In the genomic region with DNA sequence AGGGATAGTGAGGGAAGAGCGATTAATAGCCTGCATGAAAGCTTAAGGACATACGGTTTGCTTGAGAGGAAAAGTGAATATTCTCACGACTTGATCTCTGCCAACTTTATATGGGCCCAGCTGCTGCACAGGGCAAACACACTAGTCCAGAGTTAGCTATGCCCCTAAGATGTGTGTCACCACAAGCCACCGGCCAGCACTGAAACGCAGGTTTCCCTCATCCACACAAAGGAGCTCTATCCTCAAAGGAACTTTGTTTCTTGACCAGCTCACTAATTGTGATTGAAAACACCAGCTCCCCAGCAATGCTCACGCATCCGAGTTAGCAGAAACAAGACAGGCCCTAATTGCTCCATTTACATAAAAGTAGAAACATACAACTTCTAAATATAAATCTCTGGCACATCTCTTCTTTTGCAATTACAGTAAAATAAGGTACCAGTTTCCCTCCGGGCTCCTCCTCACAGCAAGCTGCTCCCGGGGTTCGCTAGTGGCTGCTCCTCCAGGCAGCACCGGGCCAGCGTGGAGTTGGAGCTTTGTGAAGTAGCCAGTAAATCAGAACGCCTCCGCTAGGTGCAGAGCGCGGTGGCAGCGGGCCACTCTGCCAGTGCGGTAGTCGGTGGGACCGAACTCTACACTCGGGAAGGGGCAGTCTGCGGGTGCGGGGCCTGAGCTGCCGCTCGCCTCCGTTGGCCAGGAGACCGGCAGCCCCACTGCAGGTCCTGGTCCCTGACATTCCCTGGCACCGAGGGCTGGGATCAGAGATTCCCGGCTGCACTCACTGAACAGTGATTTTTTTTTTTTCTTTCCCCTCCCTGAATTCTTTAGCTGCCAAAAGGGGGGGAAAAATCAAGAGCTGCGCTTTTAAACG, we compare ENCODE assay signal across 8 mouse cellular contexts. TPM values are rescaled to one million over a fixed set of nuclear protein-coding genes. Genes with fewer than 3 reads are reported as not detected.
DNase-seq lines count a peak whose midpoint lies in the region; ATAC-seq and TF ChIP-seq lines count a peak whose summit lies in the region.

TSS of gene Inhba (plus strand) at position 480 of the 871 bp plus-strand sequence.

- no peaks in the 10 kb centered on the region for H3K9me3 ChIP-seq in intestine, embryonic 15.5 days
- no peaks in the 10 kb centered on the region for H3K9me3 ChIP-seq in limb, embryonic 15.5 days
- no peaks in the 10 kb centered on the region for H3K9me3 ChIP-seq in midbrain, embryonic 15.5 days
- H3K9me3 ChIP-seq in stomach, postnatal 0 days (ENCODE audit: control insufficient read depth, low read length) = no peaks in the 10 kb centered on the region

- H3K27me3 ChIP-seq in intestine, embryonic 15.5 days (replicated peaks) = peaks cover 6% of the 10 kb centered on the region; the same call in 1 of the 2 replicates
- peaks cover 9% of the 10 kb centered on the region; the same call in 1 of the 2 replicates for H3K27me3 ChIP-seq in limb, embryonic 15.5 days
- H3K27me3 ChIP-seq in midbrain, embryonic 15.5 days (replicated peaks) = no peaks in the 10 kb centered on the region; the same call in none of the 2 replicates
- H3K27me3 ChIP-seq in stomach, postnatal 0 days (ENCODE audit: control insufficient read depth, insufficient read depth, low read length) = no peaks in the 10 kb centered on the region

- peak within 1 kb of the TSS; percentile 55 for H3K4me3 ChIP-seq in cortical plate, adult 2 months (ENCODE audit: insufficient read depth, low read length)
- H3K4me3 ChIP-seq in intestine, embryonic 15.5 days (replicated peaks) = peak within 1 kb of the TSS; percentile 44
- peak within 1 kb of the TSS; percentile 50 for H3K4me3 ChIP-seq in limb, embryonic 15.5 days
- peak within 1 kb of the TSS; percentile 48 for H3K4me3 ChIP-seq in midbrain, embryonic 15.5 days
- H3K4me3 ChIP-seq in stomach, postnatal 0 days (ENCODE audit: low read depth, low read length) = peak within 1 kb of the TSS; percentile 53

- peak; percentile 61 for ATAC-seq in granulocyte monocyte progenitor cell, adult 5-6 weeks (replicated peaks; ENCODE audit: poor library complexity, severe bottlenecking)
- peak; percentile 79 for ATAC-seq in intestine, embryonic 15.5 days
- no peak for ATAC-seq in limb, embryonic 15.5 days (ENCODE audit: insufficient number of reproducible peaks, low FRiP score, low TSS enrichment, low read depth)
- ATAC-seq in midbrain, embryonic 15.5 days (replicated peaks) = peak; percentile 85
- ATAC-seq in stomach, postnatal 0 days (ENCODE audit: low FRiP score, low TSS enrichment) = peak; percentile 50

- peak within 1 kb of the TSS; percentile 75 for H3K27ac ChIP-seq in cortical plate, adult 2 months (ENCODE audit: insufficient read depth, low read length)
- no peak within 1 kb of the TSS for H3K27ac ChIP-seq in intestine, embryonic 15.5 days
- H3K27ac ChIP-seq in limb, embryonic 15.5 days = peak within 1 kb of the TSS; percentile 67
- H3K27ac ChIP-seq in midbrain, embryonic 15.5 days = no peak within 1 kb of the TSS
- peak within 1 kb of the TSS; percentile 24; the same call in 1 of the 2 replicates for H3K27ac ChIP-seq in stomach, postnatal 0 days (replicated peaks)

- peaks cover 1% of the 10 kb centered on the region; the same call in 1 of the 2 replicates for H3K4me1 ChIP-seq in cortical plate, adult 2 months (ENCODE audit: control insufficient read depth, insufficient read depth, low read length)
- H3K4me1 ChIP-seq in intestine, embryonic 15.5 days (replicated peaks) = no peaks in the 10 kb centered on the region; the same call in 1 of the 2 replicates
- peaks cover 21% of the 10 kb centered on the region for H3K4me1 ChIP-seq in limb, embryonic 15.5 days
- H3K4me1 ChIP-seq in midbrain, embryonic 15.5 days = peaks cover 13% of the 10 kb centered on the region
- H3K4me1 ChIP-seq in stomach, postnatal 0 days (replicated peaks; ENCODE audit: control insufficient read depth, insufficient read depth) = no peaks in the 10 kb centered on the region

- 9% methylated on average over 31 of the region's 31 CpGs for WGBS in intestine, embryonic 15.5 days
- WGBS in limb, embryonic 15.5 days = 7% methylated on average over 31 of the region's 31 CpGs
- 6% methylated on average over 31 of the region's 31 CpGs for WGBS in midbrain, embryonic 15.5 days
- 12% methylated on average over 31 of the region's 31 CpGs for WGBS in stomach, postnatal 0 days

- H3K9ac ChIP-seq in intestine, embryonic 15.5 days = peak within 1 kb of the TSS; percentile 43
- peak within 1 kb of the TSS; percentile 15 for H3K9ac ChIP-seq in limb, embryonic 15.5 days
- peak within 1 kb of the TSS; percentile 40 for H3K9ac ChIP-seq in midbrain, embryonic 15.5 days
- peak within 1 kb of the TSS; percentile 51 for H3K9ac ChIP-seq in stomach, postnatal 0 days (ENCODE audit: low read length)

- TF ChIP-seq EP300 in stomach, postnatal 0 days (optimal IDR thresholded peaks at IDR 0.05) = no peak

- no peak for TF ChIP-seq POLR2A in cortical plate, adult 2 months (IDR thresholded peaks at IDR 0.05; ENCODE audit: extremely low read depth, insufficient read depth, low read length)

- peak within 1 kb of the TSS; percentile 91 for H3K4me2 ChIP-seq in intestine, embryonic 15.5 days (replicated peaks)
- H3K4me2 ChIP-seq in limb, embryonic 15.5 days = peak within 1 kb of the TSS; percentile 90
- H3K4me2 ChIP-seq in midbrain, embryonic 15.5 days = peak within 1 kb of the TSS; percentile 90
- H3K4me2 ChIP-seq in stomach, postnatal 0 days (replicated peaks; ENCODE audit: low read depth) = peak within 1 kb of the TSS; percentile 87

- no peaks in the 10 kb centered on the region for H3K36me3 ChIP-seq in intestine, embryonic 15.5 days
- H3K36me3 ChIP-seq in limb, embryonic 15.5 days = no peaks in the 10 kb centered on the region
- H3K36me3 ChIP-seq in midbrain, embryonic 15.5 days (replicated peaks) = no peaks in the 10 kb centered on the region
- no peaks in the 10 kb centered on the region for H3K36me3 ChIP-seq in stomach, postnatal 0 days (ENCODE audit: control insufficient read depth, insufficient read depth, low read length)

- peak; percentile 58 to 63 for DNase-seq in right cerebral cortex, adult 2 months (ENCODE audit: low spot score in 2 of 2)
- no peak for DNase-seq in right cerebral cortex, adult 18-20 months
- DNase-seq in stomach, postnatal 0 days (ENCODE audit: low spot score) = peak; percentile 68

- TF ChIP-seq CTCF in cortical plate, adult 2 months (IDR thresholded peaks at IDR 0.05; ENCODE audit: extremely low read depth, insufficient read depth, low read length) = no peak
- no peak for TF ChIP-seq CTCF in stomach, postnatal 0 days (IDR thresholded peaks at IDR 0.05; ENCODE audit: low read depth)

RNA-seq across cellular contexts. Expression of gene Inhba, which starts in this region (rescaled TPM):
- polyA plus RNA-seq in cortical plate, adult 2 months (2012; rRNA removed) = 4.4 and 4.5 TPM in 2 replicates
- 0.09 TPM in 1 of 2 replicates, not detected in the other for total RNA-seq in granulocyte monocyte progenitor cell, adult 5-6 weeks (2014; fragmentation: Nextera tagmentation)
- 0.21 and 0.78 TPM in 2 replicates for total RNA-seq in granulocyte monocyte progenitor cell, adult 5-6 weeks (2017)
- 2.5 TPM in 2 replicates for polyA plus RNA-seq in intestine, embryonic 15.5 days (2015; fragmentation: Nextera tagmentation; extraction: Ambion mirVana)
- polyA plus RNA-seq in limb, embryonic 15.5 days (2015; fragmentation: Nextera tagmentation; extraction: Ambion mirVana) = 17.2 and 23.2 TPM in 2 replicates
- polyA plus RNA-seq in midbrain, embryonic 15.5 days (2015; fragmentation: Nextera tagmentation; extraction: Ambion mirVana) = 0.98 and 1.1 TPM in 2 replicates
- 3.1 and 3.2 TPM in 2 replicates for polyA plus RNA-seq in stomach, postnatal 0 days (2015; fragmentation: Nextera tagmentation; extraction: Ambion mirVana)

Comparison
In these comparisons a context has a peak if more than half of its experiments do, and no peak if none do; other contexts are left out.
1. Peak in ATAC-seq in granulocyte monocyte progenitor cell, adult 5-6 weeks; RNA of the gene not detected or under 1 TPM.
2. H3K27ac ChIP-seq: peak in cortical plate, adult 2 months (single experiment), limb, embryonic 15.5 days (single experiment) and stomach, postnatal 0 days (single experiment); none in intestine, embryonic 15.5 days (single experiment) and midbrain, embryonic 15.5 days (single experiment).
3. Peak in every context shown above with its lines, with median percentiles within 50 percentile points of each other: H3K4me3 ChIP-seq, H3K4me2 ChIP-seq and H3K9ac ChIP-seq.